Mouse (Mus musculus) ES-E14 (cell line): ENCODE results near the gene Tfap4.

Source experiments
- CHD2 ChIP-seq: IDR thresholded peaks from 2 replicates; pipeline ENCODE4 v1.6.1; 2014; ENCODE audit warnings: mild to moderate bottlenecking, low read depth, low read length, inconsistent platforms
- ZNF384 ChIP-seq: IDR thresholded peaks from 2 replicates; pipeline ENCODE4 v1.6.1; 2012; ENCODE audit warnings: low read depth, low read length, inconsistent platforms

DNA sequence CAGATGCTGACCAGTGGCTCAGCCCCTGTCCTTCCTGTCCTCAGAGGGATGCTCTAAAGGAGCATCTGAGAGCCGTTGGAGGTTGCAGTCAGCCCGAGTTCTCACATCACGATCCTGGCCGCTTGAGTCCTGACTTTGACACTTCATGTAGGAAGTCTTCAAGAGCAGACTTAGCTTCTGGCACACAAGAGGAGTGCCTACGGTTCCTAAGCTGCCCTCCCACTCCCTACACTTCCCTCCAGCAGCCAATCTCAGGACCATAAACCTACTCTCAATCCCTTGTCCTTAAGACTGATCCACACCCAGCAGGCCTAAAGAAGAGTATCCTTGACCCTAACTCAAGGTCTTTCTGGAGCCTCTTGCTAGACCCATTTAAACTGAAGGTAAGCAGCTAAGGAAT is 63.8 kb downstream of the Tfap4 start:
- TF ChIP-seq CHD2 (no peak), ZNF384 (no peak)
